Mouse (Mus musculus): ENCODE measurements around the gene C2cd3. TPM values are rescaled to one million over a fixed set of nuclear protein-coding genes. Genes with fewer than 3 reads are reported as not detected.

Gene C2cd3
- polyA plus RNA-seq, 1 experiment: 18.0 TPM

DNA sequence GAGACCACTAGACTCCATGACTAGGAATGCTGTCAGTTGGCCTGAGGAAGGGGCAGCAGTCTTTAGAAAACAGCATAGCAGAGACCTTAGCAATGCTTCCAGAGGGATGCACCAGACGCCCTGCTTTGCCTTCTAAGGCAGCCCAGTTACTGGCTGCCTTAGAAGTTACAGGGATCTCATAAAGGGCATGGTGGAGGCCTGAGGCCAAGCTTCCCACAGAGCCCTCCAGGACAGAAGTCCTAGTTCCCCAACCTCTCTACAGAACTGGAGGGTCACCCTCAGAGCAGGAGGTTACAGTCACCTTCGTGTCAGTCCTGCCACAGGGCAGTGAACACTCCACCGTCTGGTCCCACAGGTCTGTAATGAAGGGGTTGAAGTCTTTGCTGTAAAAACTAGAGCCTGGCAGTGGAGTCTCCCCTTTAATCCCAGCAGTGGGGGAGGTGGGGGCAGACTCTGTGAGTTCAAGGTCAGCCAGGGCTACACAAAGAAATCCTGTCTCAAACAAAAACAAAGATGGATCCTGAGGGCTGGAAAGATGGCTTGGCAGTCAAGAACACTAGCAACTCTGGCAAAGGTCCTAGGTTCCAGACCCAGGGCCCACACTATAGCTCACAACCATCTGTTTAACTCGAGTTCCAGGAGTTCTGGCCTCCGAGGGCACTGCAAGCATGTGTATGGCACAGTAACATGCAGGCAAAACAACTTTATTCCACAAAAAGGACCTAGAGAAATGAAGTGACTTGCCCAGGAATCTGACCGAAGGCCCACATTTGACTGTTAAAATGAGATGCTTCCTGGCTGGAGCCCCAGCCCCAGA is 129.2 kb downstream of the C2cd3 start:
- DNase-seq: no peak
- no peak overlapping the region for H3K4me3 ChIP-seq (replicated peaks; ENCODE audit: insufficient read depth, low read depth, low read length)
- H3K27me3 ChIP-seq (ENCODE audit: control insufficient read depth, insufficient read depth, low read length): no peaks in the 10 kb centered on the region
- no peak for TF ChIP-seq POLR2A (IDR thresholded peaks at IDR 0.05; ENCODE audit: borderline replicate concordance, insufficient read depth, low read length)
- TF ChIP-seq CTCF (IDR thresholded peaks at IDR 0.05; ENCODE audit: borderline replicate concordance, insufficient read depth, low read depth, low read length): no peak
- WGBS: 63% methylated on average over 6 of the region's 6 CpGs
- no peak overlapping the region for H3K27ac ChIP-seq (ENCODE audit: insufficient read depth, low read length)
- no peaks in the 10 kb centered on the region for H3K4me1 ChIP-seq (ENCODE audit: control insufficient read depth, insufficient read depth, low read length)

DNA sequence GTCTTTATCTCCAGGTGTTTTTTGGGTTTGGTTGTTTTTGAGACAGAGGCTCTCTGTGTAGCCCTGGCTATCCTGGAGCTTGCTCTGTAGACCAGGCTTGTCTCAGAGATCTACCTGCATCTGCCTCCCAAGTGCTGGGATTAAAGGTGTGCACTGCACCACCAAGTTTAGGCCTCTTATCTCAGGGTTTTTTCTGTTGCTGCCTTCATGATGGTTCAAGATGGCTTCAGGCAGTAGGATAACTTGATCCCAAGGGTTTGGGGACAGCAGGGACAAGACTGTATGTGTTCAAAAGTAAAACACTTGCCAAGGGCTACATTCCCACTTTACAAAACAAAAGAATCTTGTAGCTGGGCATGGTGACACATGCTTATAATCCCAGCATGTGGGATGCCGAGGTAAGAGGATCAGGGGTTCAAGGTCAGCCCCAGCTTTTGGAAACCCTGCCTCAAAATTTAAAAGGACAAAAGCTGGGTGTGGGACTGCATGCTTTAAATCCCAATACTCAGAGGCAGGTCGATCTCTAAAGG is 129.9 kb downstream of the C2cd3 start:
- WGBS: 60% methylated on average over 2 of the region's 2 CpGs
- Histone ChIP-seq H3K4me3 (replicated peaks; ENCODE audit: insufficient read depth, low read depth, low read length) (no peak overlapping the region), H3K4me1 (ENCODE audit: control insufficient read depth, insufficient read depth, low read length) (no peaks in the 10 kb centered on the region), H3K27me3 (ENCODE audit: control insufficient read depth, insufficient read depth, low read length) (no peaks in the 10 kb centered on the region), H3K27ac (ENCODE audit: insufficient read depth, low read length) (no peak overlapping the region)
- TF ChIP-seq CTCF (IDR thresholded peaks at IDR 0.05; ENCODE audit: borderline replicate concordance, insufficient read depth, low read depth, low read length) (no peak), POLR2A (IDR thresholded peaks at IDR 0.05; ENCODE audit: borderline replicate concordance, insufficient read depth, low read length) (no peak)
- DNase-seq: no peak

DNA sequence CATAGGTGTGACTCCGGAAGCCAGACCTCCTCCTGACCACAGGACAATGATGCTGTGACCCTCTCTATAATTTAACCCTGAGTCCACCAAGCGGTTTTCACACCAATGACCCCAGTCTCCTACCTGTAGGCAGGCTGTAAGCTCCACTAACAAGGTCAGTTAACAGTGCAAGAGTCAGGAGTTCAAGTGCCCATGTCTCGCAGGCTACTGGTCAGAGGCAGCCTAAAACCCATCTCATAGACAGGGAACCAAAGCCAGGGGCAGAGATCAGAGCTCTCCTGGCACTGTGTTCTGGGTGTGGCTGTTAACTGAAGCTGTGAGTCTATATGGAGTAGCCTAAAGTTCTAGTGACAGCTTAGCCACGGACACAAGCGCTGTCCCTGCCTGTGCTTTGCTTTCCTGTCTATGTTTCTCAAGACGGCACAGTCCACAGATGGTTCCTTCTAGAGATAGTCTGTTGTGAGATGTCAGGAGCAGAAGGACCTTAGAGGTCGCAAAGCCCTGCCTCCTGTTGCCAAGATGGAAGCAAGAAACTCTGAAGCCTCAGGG is 130.4 kb downstream of the C2cd3 start:
- DNase-seq: no peak
- 84% methylated on average over 7 of the region's 7 CpGs for WGBS
- H3K4me1 ChIP-seq (ENCODE audit: control insufficient read depth, insufficient read depth, low read length): no peaks in the 10 kb centered on the region
- no peaks in the 10 kb centered on the region for H3K27me3 ChIP-seq (ENCODE audit: control insufficient read depth, insufficient read depth, low read length)
- TF ChIP-seq CTCF (IDR thresholded peaks at IDR 0.05; ENCODE audit: borderline replicate concordance, insufficient read depth, low read depth, low read length): no peak
- TF ChIP-seq POLR2A (IDR thresholded peaks at IDR 0.05; ENCODE audit: borderline replicate concordance, insufficient read depth, low read length): no peak
- H3K4me3 ChIP-seq (replicated peaks; ENCODE audit: insufficient read depth, low read depth, low read length): no peak overlapping the region
- H3K27ac ChIP-seq (ENCODE audit: insufficient read depth, low read length): no peak overlapping the region

DNA sequence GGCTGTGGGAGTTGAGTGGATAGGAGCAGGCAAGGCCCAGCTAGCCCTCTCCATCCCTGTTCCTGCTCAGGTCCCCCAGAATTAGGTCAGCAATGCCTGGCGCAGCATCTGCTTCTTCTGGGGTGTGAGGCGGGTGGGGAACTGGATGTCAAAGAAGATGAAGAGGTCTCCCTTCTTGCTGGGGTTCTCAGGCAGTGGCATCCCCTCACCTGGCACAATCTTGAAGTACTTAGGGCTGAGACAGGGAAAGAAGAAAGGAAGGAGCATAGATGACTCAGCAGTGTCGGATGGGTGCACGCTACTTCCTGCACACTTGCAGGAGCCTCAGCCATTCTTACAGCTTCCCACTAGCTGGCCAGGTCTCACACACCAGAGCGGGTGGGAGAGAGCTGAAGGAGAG is 131.0 kb downstream of the C2cd3 start:
- DNase-seq: no peak
- TF ChIP-seq POLR2A (IDR thresholded peaks at IDR 0.05; ENCODE audit: borderline replicate concordance, insufficient read depth, low read length): no peak
- no peak for TF ChIP-seq CTCF (IDR thresholded peaks at IDR 0.05; ENCODE audit: borderline replicate concordance, insufficient read depth, low read depth, low read length)
- Histone ChIP-seq H3K27me3 (ENCODE audit: control insufficient read depth, insufficient read depth, low read length) (no peaks in the 10 kb centered on the region), H3K27ac (ENCODE audit: insufficient read depth, low read length) (no peak overlapping the region), H3K4me1 (ENCODE audit: control insufficient read depth, insufficient read depth, low read length) (no peaks in the 10 kb centered on the region), H3K4me3 (replicated peaks; ENCODE audit: insufficient read depth, low read depth, low read length) (no peak overlapping the region)
- WGBS: 89% methylated on average over 5 of the region's 5 CpGs

DNA sequence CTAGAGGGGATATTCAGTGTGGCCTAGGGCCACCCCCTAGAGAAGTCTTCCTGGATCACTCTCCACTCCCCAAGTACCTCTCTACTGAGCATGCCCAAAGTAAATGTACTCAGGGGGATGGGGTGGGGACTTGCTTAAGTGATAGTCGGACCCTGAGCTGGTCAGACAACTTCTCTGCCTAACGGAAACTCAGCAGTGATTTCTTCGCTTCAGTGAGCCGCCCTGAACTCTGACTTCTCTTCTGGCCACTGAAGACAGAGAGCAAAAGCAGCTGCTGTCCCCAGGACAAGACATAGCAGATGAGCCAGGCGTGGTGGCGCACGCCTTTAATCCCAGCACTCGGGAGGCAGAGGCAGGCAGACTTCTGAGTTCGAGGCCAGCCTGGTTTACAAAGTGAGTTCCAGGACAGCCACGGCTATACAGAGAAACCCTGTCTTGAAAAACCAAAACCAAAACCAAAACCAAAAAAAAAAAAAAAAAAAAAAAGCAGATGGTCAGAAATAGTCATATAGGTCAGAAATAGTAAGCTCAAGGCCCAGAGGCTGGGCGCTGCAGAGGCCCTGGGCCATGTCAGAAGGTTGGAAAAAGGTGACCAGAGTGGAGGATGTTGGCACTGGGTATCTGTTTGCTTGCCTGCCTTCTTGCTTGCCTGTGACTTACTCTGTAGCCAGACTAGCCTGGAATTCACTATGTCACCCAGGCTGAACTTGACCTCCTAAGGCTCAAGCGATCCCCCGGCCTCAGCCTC is 132.9 kb downstream of the C2cd3 start:
- DNase-seq: no peak
- 85% methylated on average over 13 of the region's 13 CpGs for WGBS
- Histone ChIP-seq H3K4me3 (replicated peaks; ENCODE audit: insufficient read depth, low read depth, low read length) (no peak overlapping the region), H3K27ac (ENCODE audit: insufficient read depth, low read length) (no peak overlapping the region), H3K27me3 (ENCODE audit: control insufficient read depth, insufficient read depth, low read length) (no peaks in the 10 kb centered on the region), H3K4me1 (ENCODE audit: control insufficient read depth, insufficient read depth, low read length) (no peaks in the 10 kb centered on the region)
- no peak for TF ChIP-seq CTCF (IDR thresholded peaks at IDR 0.05; ENCODE audit: borderline replicate concordance, insufficient read depth, low read depth, low read length)
- TF ChIP-seq POLR2A (IDR thresholded peaks at IDR 0.05; ENCODE audit: borderline replicate concordance, insufficient read depth, low read length): no peak

DNA sequence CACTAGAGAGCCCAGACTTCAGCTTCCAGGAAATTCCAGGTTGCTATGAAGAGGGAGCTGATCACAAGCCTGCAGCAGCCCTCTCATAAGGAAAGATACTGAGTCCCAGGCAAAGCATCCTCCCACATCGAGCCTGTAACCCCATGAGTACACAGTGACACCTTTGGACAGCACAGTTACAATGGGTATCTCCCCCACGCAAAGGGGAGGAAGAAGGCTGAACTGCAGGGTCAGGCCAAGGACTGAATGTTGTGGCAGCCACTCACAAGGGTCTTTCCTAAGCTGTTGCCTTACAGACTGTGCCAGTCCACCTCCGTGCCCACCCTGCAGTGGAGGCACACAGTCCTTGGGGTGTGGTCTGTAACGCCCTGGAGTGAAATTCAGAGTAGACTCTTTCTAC is 134.5 kb downstream of the C2cd3 start:
- 76% methylated on average over 4 of the region's 4 CpGs for WGBS
- H3K27ac ChIP-seq (ENCODE audit: insufficient read depth, low read length): no peak overlapping the region
- DNase-seq: no peak
- no peaks in the 10 kb centered on the region for H3K27me3 ChIP-seq (ENCODE audit: control insufficient read depth, insufficient read depth, low read length)
- no peaks in the 10 kb centered on the region for H3K4me1 ChIP-seq (ENCODE audit: control insufficient read depth, insufficient read depth, low read length)
- TF ChIP-seq CTCF (IDR thresholded peaks at IDR 0.05; ENCODE audit: borderline replicate concordance, insufficient read depth, low read depth, low read length): no peak
- no peak for TF ChIP-seq POLR2A (IDR thresholded peaks at IDR 0.05; ENCODE audit: borderline replicate concordance, insufficient read depth, low read length)
- no peak overlapping the region for H3K4me3 ChIP-seq (replicated peaks; ENCODE audit: insufficient read depth, low read depth, low read length)

DNA sequence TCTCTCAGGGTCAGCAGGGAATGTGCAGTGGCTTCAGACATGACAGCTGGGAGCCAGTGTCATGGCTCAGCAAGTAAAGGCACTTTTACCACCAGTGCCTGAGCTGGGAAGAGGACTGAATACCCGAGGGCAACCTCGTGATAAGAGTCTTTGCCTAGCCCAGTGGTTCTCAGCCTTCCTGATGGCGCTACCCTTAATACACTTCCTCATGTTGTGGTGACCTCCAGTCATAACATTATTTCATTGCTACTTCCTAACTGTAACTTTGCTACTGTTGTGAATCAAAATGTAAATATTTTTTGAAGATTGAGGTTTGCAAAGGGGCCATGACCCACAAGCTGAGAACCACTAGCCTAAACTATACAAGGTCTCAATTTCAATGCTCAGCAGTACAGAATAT is 136.6 kb downstream of the C2cd3 start:
- no peaks in the 10 kb centered on the region for H3K4me1 ChIP-seq (ENCODE audit: control insufficient read depth, insufficient read depth, low read length)
- TF ChIP-seq POLR2A (IDR thresholded peaks at IDR 0.05; ENCODE audit: borderline replicate concordance, insufficient read depth, low read length) (no peak), CTCF (IDR thresholded peaks at IDR 0.05; ENCODE audit: borderline replicate concordance, insufficient read depth, low read depth, low read length) (no peak)
- no peak overlapping the region for H3K4me3 ChIP-seq (replicated peaks; ENCODE audit: insufficient read depth, low read depth, low read length)
- no peaks in the 10 kb centered on the region for H3K27me3 ChIP-seq (ENCODE audit: control insufficient read depth, insufficient read depth, low read length)
- no peak for DNase-seq
- H3K27ac ChIP-seq (ENCODE audit: insufficient read depth, low read length): no peak overlapping the region
- WGBS: 88% methylated on average over 3 of the region's 3 CpGs
